Mouse (Mus musculus): ENCODE measurements around the gene Tnpo2. TPM values are rescaled to one million over a fixed set of nuclear protein-coding genes. Genes with fewer than 3 reads are reported as not detected.
A peak's percentile ranks its signal among the peaks of the same experiment; 100 is the strongest.

Tnpo2 gene
- polyA plus RNA-seq (2016; fragmentation: Nextera tagmentation; extraction: Ambion mirVana) = 27.2 and 28.4 TPM in 2 replicates

DNA sequence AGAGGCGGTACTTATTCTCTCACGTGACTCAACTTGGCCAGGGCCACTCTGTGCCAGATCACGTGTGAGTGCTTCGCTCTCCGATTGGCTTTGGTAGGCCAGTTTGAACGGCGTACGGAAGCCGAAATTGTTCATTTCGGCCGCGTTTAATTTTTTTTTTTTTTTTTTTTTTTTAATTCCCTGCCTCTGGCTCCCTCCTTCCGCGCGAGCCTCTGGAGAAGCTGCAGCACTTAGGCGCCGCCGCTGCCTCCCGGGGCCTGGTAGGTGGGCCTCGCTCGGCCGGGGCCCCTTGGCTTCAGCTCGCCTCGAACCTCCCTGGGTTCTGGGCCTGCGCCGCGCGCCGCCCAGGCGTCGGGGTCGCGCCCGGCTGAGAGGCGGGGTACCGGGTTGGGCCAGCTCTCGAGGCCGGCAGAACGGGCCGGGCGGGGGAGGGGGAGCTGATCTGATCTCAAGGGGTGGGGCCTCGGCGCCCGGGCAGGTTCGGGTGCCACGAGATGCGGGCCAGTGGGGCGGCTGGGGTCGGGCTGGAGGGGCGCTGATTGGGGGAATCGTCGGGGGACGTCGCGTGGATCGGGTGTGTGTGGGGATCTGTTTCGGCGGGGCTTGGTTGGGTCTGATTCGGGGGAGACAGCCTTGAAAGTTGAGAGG lies at the start of gene Tnpo2:
Tnpo2 (plus strand) TSS at position 198 of the 648 bp plus-strand sequence.
- H3K36me3 ChIP-seq = peaks cover 43% of the 10 kb centered on the region

DNA sequence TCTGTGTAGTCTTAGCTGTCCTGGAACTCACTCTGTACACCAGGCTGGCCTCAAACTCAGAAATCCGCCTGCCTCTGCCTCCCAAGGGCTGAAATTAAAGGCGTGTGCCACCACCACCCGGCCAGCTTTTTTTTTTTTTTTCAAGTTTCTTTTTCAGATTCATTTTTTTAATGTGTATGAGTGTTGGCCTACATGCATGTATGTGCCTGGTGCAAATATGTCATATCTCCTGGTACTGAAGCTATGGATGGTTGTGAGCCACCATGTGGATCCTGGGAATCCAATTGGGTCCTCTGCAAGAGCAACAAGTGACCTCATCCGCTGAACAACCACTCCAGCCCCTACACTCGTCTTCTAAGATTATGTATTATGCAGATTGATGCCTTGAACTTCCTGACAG lies 49.3 kb upstream of the Tnpo2 start:
- Histone ChIP-seq H3K9me3 (no peaks in the 10 kb centered on the region), H3K4me3 (no peak overlapping the region), H3K27me3 (ENCODE audit: insufficient read depth, poor library complexity, severe bottlenecking) (peaks cover 23% of the 10 kb centered on the region), H3K27ac (no peak overlapping the region), H3K4me1 (peaks cover 49% of the 10 kb centered on the region), H3K36me3 (no peaks in the 10 kb centered on the region)
- 81% methylated on average over 5 of the region's 5 CpGs for WGBS
- no peak for DNase-seq (ENCODE audit: low spot score)

More for the DNA sequence above, at the start of gene Tnpo2:
- peaks cover 26% of the 10 kb centered on the region for H3K4me1 ChIP-seq
- peak; percentile 97 for DNase-seq (ENCODE audit: low spot score)
- H3K27ac ChIP-seq = peak within 1 kb of the TSS; percentile 96
- H3K4me3 ChIP-seq = peak within 1 kb of the TSS; percentile 85
- H3K9me3 ChIP-seq = no peaks in the 10 kb centered on the region
- no peaks in the 10 kb centered on the region for H3K27me3 ChIP-seq (ENCODE audit: insufficient read depth, poor library complexity, severe bottlenecking)
- 1% methylated on average over 51 of the region's 59 CpGs for WGBS

DNA sequence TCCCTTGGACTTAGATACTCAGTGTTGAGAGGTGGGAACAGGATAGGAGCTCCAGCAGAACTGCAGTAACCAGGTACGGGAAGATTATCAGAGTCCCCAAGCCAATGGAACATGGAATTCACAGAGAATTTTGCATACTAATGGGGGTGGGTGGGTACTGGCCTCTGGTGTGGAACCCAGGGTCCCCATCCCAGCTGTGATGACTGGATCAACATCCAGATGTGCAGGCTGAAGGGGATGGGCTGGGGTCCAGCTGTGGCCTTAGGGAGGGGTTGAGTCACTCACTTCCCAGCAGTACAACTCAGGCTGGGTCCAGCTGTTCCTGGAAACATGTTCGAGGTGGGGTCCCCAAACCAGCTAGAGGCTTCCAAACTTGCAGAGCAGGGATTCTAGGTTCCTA lies 48.8 kb upstream of the Tnpo2 start:
- Histone ChIP-seq H3K4me1 (peaks cover 44% of the 10 kb centered on the region), H3K27me3 (ENCODE audit: insufficient read depth, poor library complexity, severe bottlenecking) (peaks cover 22% of the 10 kb centered on the region), H3K4me3 (no peak overlapping the region), H3K27ac (no peak overlapping the region), H3K9me3 (no peaks in the 10 kb centered on the region), H3K36me3 (no peaks in the 10 kb centered on the region)
- 59% methylated on average over 2 of the region's 2 CpGs for WGBS
- no peak for DNase-seq (ENCODE audit: low spot score)

DNA sequence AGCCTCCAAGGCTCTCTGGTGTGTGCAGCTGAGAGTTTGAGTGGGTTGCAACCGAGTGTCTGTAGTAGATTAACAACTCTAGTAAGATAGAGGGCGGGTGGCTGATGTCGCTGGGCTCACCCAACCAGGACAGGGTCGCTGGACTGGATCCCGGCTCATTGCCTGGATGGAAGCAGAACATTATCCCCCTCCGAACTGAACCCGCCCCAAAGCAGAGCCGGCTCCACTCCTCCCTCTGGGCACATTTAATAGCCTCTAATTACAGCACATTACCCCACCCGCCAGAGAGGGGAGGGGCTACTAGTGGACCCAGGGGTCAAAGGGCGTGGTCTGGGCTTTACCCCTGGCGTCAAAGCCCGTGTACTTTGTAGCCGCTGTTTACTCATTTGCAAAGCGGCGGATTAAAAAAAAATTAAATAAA lies 47.4 kb upstream of the Tnpo2 start:
- WGBS = 20% methylated on average over 15 of the region's 15 CpGs
- H3K4me3 ChIP-seq = peak overlapping the region; percentile 67; the same call in 1 of the 2 replicates
- peaks cover 28% of the 10 kb centered on the region for H3K27me3 ChIP-seq (ENCODE audit: insufficient read depth, poor library complexity, severe bottlenecking)
- no peaks in the 10 kb centered on the region for H3K36me3 ChIP-seq
- H3K4me1 ChIP-seq = peaks cover 37% of the 10 kb centered on the region
- H3K9me3 ChIP-seq = no peaks in the 10 kb centered on the region
- DNase-seq (ENCODE audit: low spot score) = no peak
- H3K27ac ChIP-seq = peak overlapping the region; percentile 85; the same call in 1 of the 2 replicates

DNA sequence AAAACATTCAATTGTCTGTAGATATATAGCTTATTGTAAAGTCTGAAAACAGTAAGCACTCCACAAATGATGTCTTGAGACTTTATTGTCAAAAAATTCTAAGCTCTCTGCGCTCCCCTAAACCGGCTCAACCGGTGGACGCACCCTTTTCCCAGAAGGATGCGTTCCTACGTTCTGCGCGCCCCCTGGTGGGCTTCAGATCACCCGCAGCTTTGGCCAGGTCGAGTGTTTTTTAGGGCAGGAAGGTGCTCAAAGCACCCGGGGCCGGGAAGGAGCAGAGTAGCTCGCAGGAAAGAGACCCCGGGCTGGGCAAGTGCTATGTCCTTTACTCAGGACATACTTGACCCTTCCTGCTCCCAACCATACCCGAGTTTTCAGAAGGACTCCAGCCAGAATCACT lies 46.9 kb upstream of the Tnpo2 start:
- DNase-seq (ENCODE audit: low spot score) = peak; percentile 96
- H3K9me3 ChIP-seq = no peaks in the 10 kb centered on the region
- H3K4me1 ChIP-seq = peaks cover 32% of the 10 kb centered on the region
- no peaks in the 10 kb centered on the region for H3K36me3 ChIP-seq
- H3K27ac ChIP-seq = peak overlapping the region; percentile 85
- H3K27me3 ChIP-seq (ENCODE audit: insufficient read depth, poor library complexity, severe bottlenecking) = peaks cover 29% of the 10 kb centered on the region
- peak overlapping the region; percentile 67 for H3K4me3 ChIP-seq
- under 1% methylated on average over 15 of the region's 15 CpGs for WGBS

DNA sequence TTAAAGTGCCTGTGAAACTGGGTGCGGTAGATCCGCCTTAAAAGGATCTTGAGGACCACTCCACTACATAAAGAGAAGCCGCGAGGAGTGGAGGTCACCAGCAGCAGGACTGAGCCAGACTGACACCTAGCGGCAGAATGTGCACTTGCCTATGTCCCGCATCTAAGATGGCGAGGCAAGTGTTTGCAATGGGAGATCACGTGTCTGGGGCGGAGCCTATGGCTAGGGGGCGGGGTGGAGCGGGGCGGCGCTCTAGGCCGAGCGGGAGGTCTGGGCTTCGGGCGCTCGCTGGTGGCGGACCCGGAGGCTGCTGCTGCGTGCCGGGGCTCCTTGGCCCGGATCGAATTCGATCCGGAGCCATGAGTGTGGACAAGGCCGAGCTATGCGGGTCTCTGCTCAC lies 46.4 kb upstream of the Tnpo2 start, which contains the start of gene Hook2:
Hook2 (plus strand) TSS at position 255 of the 400 bp plus-strand sequence.
- H3K4me1 ChIP-seq = peaks cover 27% of the 10 kb centered on the region
- DNase-seq (ENCODE audit: low spot score) = peak; percentile 99
- WGBS = under 1% methylated on average over 28 of the region's 28 CpGs
- peaks cover 33% of the 10 kb centered on the region for H3K27me3 ChIP-seq (ENCODE audit: insufficient read depth, poor library complexity, severe bottlenecking)
- H3K4me3 ChIP-seq = peak within 1 kb of the TSS; percentile 67
- H3K9me3 ChIP-seq = no peaks in the 10 kb centered on the region
- H3K36me3 ChIP-seq = no peaks in the 10 kb centered on the region
- H3K27ac ChIP-seq = peak within 1 kb of the TSS; percentile 85

DNA sequence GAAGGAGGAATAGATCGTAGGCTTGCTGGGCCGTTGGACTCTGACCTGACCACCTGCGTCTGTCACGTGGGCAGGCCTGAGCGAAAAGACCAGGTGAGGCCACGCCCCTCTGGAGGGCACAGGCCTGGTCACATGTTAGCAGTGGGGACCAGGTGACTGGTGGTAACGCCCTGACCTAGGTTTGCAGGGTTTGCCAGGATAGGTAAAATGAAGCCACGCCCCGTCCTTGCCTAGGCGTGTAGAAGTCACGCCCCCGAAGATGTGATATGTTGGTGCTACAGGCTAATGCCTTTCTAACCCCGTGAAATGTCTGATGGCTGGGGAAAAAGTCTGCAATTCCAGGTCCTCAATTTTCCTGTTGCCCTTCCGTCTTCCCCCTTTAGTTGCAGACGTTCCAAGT lies 45.9 kb upstream of the Tnpo2 start:
- H3K36me3 ChIP-seq = no peaks in the 10 kb centered on the region
- 1% methylated on average over 15 of the region's 15 CpGs for WGBS
- peaks cover 38% of the 10 kb centered on the region for H3K27me3 ChIP-seq (ENCODE audit: insufficient read depth, poor library complexity, severe bottlenecking)
- H3K4me1 ChIP-seq = peaks cover 27% of the 10 kb centered on the region
- no peaks in the 10 kb centered on the region for H3K9me3 ChIP-seq
- H3K27ac ChIP-seq = peak overlapping the region; percentile 85
- peak overlapping the region; percentile 67 for H3K4me3 ChIP-seq
- DNase-seq (ENCODE audit: low spot score) = peak; percentile 90

DNA sequence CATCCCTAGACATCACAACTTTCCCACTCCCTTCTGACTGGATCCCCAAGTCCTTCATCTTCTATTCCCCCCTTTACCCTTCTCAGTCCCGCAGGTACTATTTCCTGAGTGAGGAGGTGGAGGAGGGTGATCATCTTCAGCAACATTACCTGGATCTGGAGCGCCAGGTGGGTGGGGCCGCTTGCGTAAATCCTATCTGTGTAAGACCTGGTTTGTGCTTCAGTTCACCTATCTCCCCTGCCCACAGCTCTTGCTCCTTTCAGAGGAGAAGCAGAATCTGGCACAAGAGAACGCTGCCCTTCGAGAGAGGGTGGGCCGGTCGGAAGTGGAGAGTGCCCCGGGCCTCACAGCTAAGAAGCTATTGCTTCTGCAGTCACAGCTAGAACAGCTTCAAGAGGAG lies 42.3 kb upstream of the Tnpo2 start:
- Histone ChIP-seq H3K4me1 (peaks cover 26% of the 10 kb centered on the region), H3K9me3 (no peaks in the 10 kb centered on the region), H3K36me3 (no peaks in the 10 kb centered on the region), H3K27ac (no peak overlapping the region), H3K27me3 (ENCODE audit: insufficient read depth, poor library complexity, severe bottlenecking) (peaks cover 43% of the 10 kb centered on the region), H3K4me3 (no peak overlapping the region)
- WGBS = 88% methylated on average over 9 of the region's 9 CpGs
- DNase-seq (ENCODE audit: low spot score) = no peak

DNA sequence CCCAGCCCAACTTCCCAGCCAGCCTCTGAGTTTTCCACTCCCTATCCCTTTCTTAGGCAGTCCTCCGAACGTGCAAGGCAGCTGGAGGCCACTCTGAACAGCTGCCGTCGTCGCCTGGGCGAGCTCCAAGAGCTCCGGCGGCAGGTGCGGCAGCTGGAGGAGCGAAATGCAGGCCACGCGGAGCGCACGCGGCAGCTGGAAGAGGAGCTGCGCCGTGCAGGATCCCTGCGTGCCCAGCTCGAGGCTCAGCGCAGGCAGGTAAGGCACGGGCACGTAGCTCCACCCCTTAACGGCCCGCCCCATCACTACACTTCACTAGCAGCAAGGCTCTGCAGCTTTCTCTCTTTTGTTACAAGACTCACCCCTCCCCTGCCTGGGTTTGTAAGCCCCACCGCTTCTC lies 41.0 kb upstream of the Tnpo2 start:
- Histone ChIP-seq H3K4me3 (peak overlapping the region; percentile 36), H3K27ac (no peak overlapping the region), H3K36me3 (no peaks in the 10 kb centered on the region), H3K9me3 (no peaks in the 10 kb centered on the region), H3K27me3 (ENCODE audit: insufficient read depth, poor library complexity, severe bottlenecking) (peaks cover 43% of the 10 kb centered on the region), H3K4me1 (peaks cover 23% of the 10 kb centered on the region)
- no peak for DNase-seq (ENCODE audit: low spot score)
- WGBS = 30% methylated on average over 25 of the region's 25 CpGs

DNA sequence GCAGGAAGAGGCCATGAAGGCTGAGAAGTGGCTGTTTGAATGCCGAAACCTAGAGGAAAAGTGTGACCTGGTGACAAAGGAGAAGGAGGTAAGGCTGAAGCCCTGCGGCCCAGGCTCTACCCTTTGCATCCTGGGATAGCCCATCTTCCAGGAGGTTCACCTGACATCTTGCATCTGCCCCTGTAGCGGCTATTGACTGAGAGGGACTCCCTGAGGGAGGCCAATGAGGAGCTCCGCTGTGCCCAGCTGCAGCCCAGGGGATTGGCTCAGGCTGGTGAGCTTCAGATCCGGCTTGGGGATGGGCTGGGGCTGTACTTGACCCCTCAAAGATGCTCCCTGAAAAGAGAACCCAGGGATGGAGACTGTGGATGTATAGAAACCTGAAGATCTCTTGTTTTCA lies 39.7 kb upstream of the Tnpo2 start:
- DNase-seq (ENCODE audit: low spot score) = no peak
- Histone ChIP-seq H3K27ac (no peak overlapping the region), H3K27me3 (ENCODE audit: insufficient read depth, poor library complexity, severe bottlenecking) (peaks cover 43% of the 10 kb centered on the region)

DNA sequence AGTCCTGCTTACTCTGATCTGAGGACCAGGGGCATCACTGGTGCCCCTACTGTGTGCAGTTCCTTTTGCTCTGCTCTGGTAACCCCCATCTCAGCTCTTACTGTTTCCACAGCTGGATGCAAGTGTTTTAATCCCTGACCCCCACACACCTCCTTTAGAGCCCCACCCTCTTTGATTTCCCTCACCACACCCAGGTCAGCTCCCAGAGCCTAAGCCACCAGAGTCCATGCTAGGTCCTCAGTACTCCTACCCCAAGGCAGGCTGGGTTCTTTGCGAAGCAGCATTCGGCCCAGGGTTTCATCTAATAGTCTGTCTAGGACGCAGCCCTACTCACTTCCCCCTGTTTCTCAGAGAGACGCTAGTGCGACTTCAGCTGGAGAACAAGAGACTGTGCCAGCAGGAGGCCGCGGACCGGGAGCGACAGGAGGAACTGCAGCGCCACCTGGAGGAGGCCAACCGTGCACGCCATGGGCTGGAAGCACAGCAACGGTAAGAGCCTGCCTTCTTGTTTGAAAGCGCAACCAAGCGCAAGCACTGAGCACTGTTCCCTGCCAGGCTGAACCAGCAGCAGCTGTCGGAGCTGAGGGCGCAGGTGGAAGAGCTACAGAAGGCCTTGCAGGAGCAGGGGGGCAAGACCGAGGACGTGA lies 38.9 kb upstream of the Tnpo2 start:
- Histone ChIP-seq H3K27ac (peak overlapping the region; percentile 48; the same call in 1 of the 2 replicates), H3K27me3 (ENCODE audit: insufficient read depth, poor library complexity, severe bottlenecking) (peaks cover 43% of the 10 kb centered on the region), H3K9me3 (no peaks in the 10 kb centered on the region), H3K4me3 (peak overlapping the region; percentile 32), H3K4me1 (peaks cover 16% of the 10 kb centered on the region), H3K36me3 (0 out of 2 replicates have a peak, but pooled peaks cover 2% of the 10 kb centered on the region)
- peak; percentile 94 for DNase-seq (ENCODE audit: low spot score)
- 4% methylated on average over 19 of the region's 19 CpGs for WGBS

More for the DNA sequence above, 39.7 kb upstream of the Tnpo2 start:
- Histone ChIP-seq H3K36me3 (0 out of 2 replicates have a peak, but pooled peaks cover 2% of the 10 kb centered on the region), H3K9me3 (no peaks in the 10 kb centered on the region), H3K4me3 (no peak overlapping the region), H3K4me1 (peaks cover 16% of the 10 kb centered on the region)
- WGBS = 71% methylated on average over 5 of the region's 5 CpGs

DNA sequence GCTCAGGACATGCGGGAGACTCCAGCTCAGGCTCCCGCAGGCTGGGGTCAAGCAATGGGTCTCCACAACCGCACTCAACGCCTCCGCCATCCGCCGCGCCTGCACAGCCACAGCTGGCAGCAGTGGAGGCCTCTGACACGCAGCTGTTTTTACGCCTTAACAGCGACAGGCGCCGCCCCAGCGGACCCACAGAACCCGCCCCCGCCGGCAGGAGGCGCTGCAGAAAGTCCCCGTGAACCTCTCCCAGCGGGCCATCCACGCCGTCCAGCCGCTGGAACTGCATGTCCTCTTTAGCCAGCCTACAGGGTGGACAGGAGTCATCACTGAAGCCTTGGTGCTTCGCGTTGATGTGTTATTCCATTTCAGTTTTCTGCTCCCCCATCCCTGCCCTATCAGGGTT lies 29.0 kb upstream of the Tnpo2 start:
- WGBS = 12% methylated on average over 25 of the region's 25 CpGs
- Histone ChIP-seq H3K36me3 (no peaks in the 10 kb centered on the region), H3K9me3 (no peaks in the 10 kb centered on the region), H3K4me1 (peaks cover 5% of the 10 kb centered on the region), H3K27me3 (ENCODE audit: insufficient read depth, poor library complexity, severe bottlenecking) (peaks cover 57% of the 10 kb centered on the region), H3K27ac (no peak overlapping the region), H3K4me3 (no peak overlapping the region)
- no peak for DNase-seq (ENCODE audit: low spot score)

DNA sequence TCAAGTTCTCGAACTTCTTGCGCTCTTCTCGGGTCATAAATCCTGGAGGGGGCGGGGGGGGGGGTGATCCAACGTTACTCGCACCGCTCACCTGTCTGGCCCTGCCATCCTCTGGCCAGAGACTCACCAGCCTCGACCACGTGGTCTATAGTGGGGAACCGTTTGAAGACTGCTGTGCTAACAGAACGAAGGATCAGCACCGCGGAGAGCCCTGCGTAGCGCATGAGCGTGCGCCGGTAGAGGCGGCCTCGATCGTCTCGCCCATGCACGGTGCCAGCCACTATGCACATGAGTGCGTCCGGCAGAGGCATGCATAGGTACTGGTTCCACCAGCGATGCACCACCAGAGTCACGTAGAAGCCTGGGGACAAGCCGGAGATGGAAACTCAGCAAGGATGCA lies 25.5 kb upstream of the Tnpo2 start:
- Histone ChIP-seq H3K27me3 (ENCODE audit: insufficient read depth, poor library complexity, severe bottlenecking) (peaks cover 85% of the 10 kb centered on the region), H3K9me3 (no peaks in the 10 kb centered on the region), H3K4me3 (no peak overlapping the region), H3K27ac (no peak overlapping the region), H3K4me1 (peaks cover 11% of the 10 kb centered on the region), H3K36me3 (no peaks in the 10 kb centered on the region)
- 12% methylated on average over 28 of the region's 28 CpGs for WGBS
- no peak for DNase-seq (ENCODE audit: low spot score)
